Mouse (Mus musculus) heart, adult 2 months (tissue): ENCODE results near the gene Gm20388.

Source experiments
- CTCF ChIP-seq: fragments of 200-600 bp; IDR thresholded peaks from 2 replicates; pipeline ENCODE4 v1.8.1; 2022; ENCODE audit warnings: antibody characterized with exemption, mild to moderate bottlenecking, moderate library complexity
- EP300 ChIP-seq: fragments of 200-500 bp; IDR thresholded peaks from 2 replicates; pipeline ENCODE4 v1.6.1; 2011; ENCODE audit warnings: low read depth, low read length, control low read depth; ENCODE audit not compliant: insufficient read depth

- TF ChIP-seq CTCF (no peak), EP300 (no peak)
These were observed 571.5 kb downstream of the Gm20388 start for GRCm38 (mm10) chr8:120482015-120482689.
